8 mouse cellular contexts compared by ENCODE assay signal in genomic region chr9:110781256-110781721, GRCm38 (mm10). TPM values are rescaled to one million over a fixed set of nuclear protein-coding genes. Genes with fewer than 3 reads are reported as not detected.
DNase-seq lines count a peak whose midpoint lies in the region; ATAC-seq lines count a peak whose summit lies in the region.

No protein-coding gene starts in this region.

- peak overlapping the region; percentile 95 for H3K4me2 ChIP-seq in heart, embryonic 13.5 days
- H3K4me2 ChIP-seq in liver, embryonic 12.5 days = peak overlapping the region; percentile 83
- H3K4me2 ChIP-seq in stomach, embryonic 15.5 days = peak overlapping the region; percentile 88

- no peaks in the 10 kb centered on the region for H3K9me3 ChIP-seq in heart, embryonic 13.5 days
- no peaks in the 10 kb centered on the region for H3K9me3 ChIP-seq in liver, embryonic 12.5 days (replicated peaks)
- no peaks in the 10 kb centered on the region for H3K9me3 ChIP-seq in stomach, embryonic 15.5 days

- under 1% methylated on average over 43 of the region's 43 CpGs for WGBS in heart, embryonic 13.5 days
- WGBS in liver, embryonic 12.5 days (ENCODE audit: insufficient replicate concordance) = under 1% methylated on average over 39 of the region's 43 CpGs
- 0% methylated on average over 43 of the region's 43 CpGs for WGBS in stomach, embryonic 15.5 days

- peaks cover 29% of the 10 kb centered on the region for H3K4me1 ChIP-seq in heart, embryonic 13.5 days
- peaks cover 18% of the 10 kb centered on the region for H3K4me1 ChIP-seq in liver, embryonic 12.5 days
- H3K4me1 ChIP-seq in stomach, embryonic 15.5 days = peaks cover 7% of the 10 kb centered on the region

- H3K9ac ChIP-seq in heart, embryonic 13.5 days = peak overlapping the region; percentile 87
- H3K9ac ChIP-seq in liver, embryonic 12.5 days = peak overlapping the region; percentile 66
- H3K9ac ChIP-seq in stomach, embryonic 15.5 days = peak overlapping the region; percentile 52

- peak; percentile 86 for DNase-seq in CD4-positive helper T cell, adult 2 months (ENCODE audit: low read depth, low spot score)
- peak; percentile 74 for DNase-seq in brain, embryonic 18.5 days (ENCODE audit: low read depth, low spot score)
- DNase-seq in kidney, postnatal 10 days = peak; percentile 98
- DNase-seq in natural killer cell, adult 2 months (ENCODE audit: low spot score in 2 of 2) = peak; percentile 82 to 88

- H3K36me3 ChIP-seq in heart, embryonic 13.5 days = no peaks in the 10 kb centered on the region
- no peaks in the 10 kb centered on the region for H3K36me3 ChIP-seq in liver, embryonic 12.5 days
- no peaks in the 10 kb centered on the region for H3K36me3 ChIP-seq in stomach, embryonic 15.5 days

- H3K4me3 ChIP-seq in heart, embryonic 13.5 days = peak overlapping the region; percentile 62
- peak overlapping the region; percentile 50 for H3K4me3 ChIP-seq in liver, embryonic 12.5 days
- H3K4me3 ChIP-seq in stomach, embryonic 15.5 days (replicated peaks) = peak overlapping the region; percentile 51

- H3K27me3 ChIP-seq in heart, embryonic 13.5 days (replicated peaks) = peaks cover 13% of the 10 kb centered on the region
- H3K27me3 ChIP-seq in liver, embryonic 12.5 days (replicated peaks) = peaks cover 47% of the 10 kb centered on the region
- no peaks in the 10 kb centered on the region for H3K27me3 ChIP-seq in stomach, embryonic 15.5 days (replicated peaks)

- peak; percentile 75 for ATAC-seq in erythroid progenitor cell, adult 5-6 weeks (replicated peaks; ENCODE audit: low FRiP score, poor library complexity, severe bottlenecking)
- peak; percentile 73 for ATAC-seq in heart, embryonic 13.5 days (ENCODE audit: extremely low read depth, insufficient number of reproducible peaks, low FRiP score, low TSS enrichment)
- ATAC-seq in liver, embryonic 12.5 days = peak; percentile 90
- ATAC-seq in stomach, embryonic 15.5 days (ENCODE audit: insufficient read depth, low FRiP score, low read depth) = peak; percentile 89

- H3K27ac ChIP-seq in heart, embryonic 13.5 days (replicated peaks) = peak overlapping the region; percentile 82
- no peak overlapping the region for H3K27ac ChIP-seq in liver, embryonic 12.5 days
- H3K27ac ChIP-seq in stomach, embryonic 15.5 days = peak overlapping the region; percentile 82

RNA-seq across cellular contexts. Expression of gene Prss42, which starts 16.7 kb away (rescaled TPM):
- not detected in 2 replicates for total RNA-seq in erythroid progenitor cell, adult 5-6 weeks (2015; ENCODE audit: low replicate concordance)
- not detected in 2 replicates for total RNA-seq in erythroid progenitor cell, adult 5-6 weeks (2017; ENCODE audit: low replicate concordance)
- 0.11 TPM in 1 of 2 replicates, not detected in the other for polyA plus RNA-seq in heart, embryonic 13.5 days (2015; fragmentation: Nextera tagmentation; extraction: Ambion mirVana)
- polyA plus RNA-seq in liver, embryonic 12.5 days (2016; fragmentation: Nextera tagmentation; extraction: Ambion mirVana) = not detected in 2 replicates
- polyA plus RNA-seq in stomach, embryonic 15.5 days (2015; fragmentation: Nextera tagmentation; extraction: Ambion mirVana) = not detected in 2 replicates

RNA-seq across cellular contexts. Expression of gene Prss44, which starts 32.5 kb away (rescaled TPM):
- not detected in 2 replicates for total RNA-seq in erythroid progenitor cell, adult 5-6 weeks (2015; ENCODE audit: low replicate concordance)
- total RNA-seq in erythroid progenitor cell, adult 5-6 weeks (2017; ENCODE audit: low replicate concordance) = not detected in 2 replicates
- not detected in 2 replicates for polyA plus RNA-seq in heart, embryonic 13.5 days (2015; fragmentation: Nextera tagmentation; extraction: Ambion mirVana)
- not detected in 2 replicates for polyA plus RNA-seq in liver, embryonic 12.5 days (2016; fragmentation: Nextera tagmentation; extraction: Ambion mirVana)
- polyA plus RNA-seq in stomach, embryonic 15.5 days (2015; fragmentation: Nextera tagmentation; extraction: Ambion mirVana) = not detected in 2 replicates

RNA-seq across cellular contexts. Expression of gene Pth1r, which starts 34.3 kb away (rescaled TPM):
- total RNA-seq in erythroid progenitor cell, adult 5-6 weeks (2015; ENCODE audit: low replicate concordance) = 1.3 TPM in 1 of 2 replicates, not detected in the other
- total RNA-seq in erythroid progenitor cell, adult 5-6 weeks (2017; ENCODE audit: low replicate concordance) = 0.77 TPM in 1 of 2 replicates, not detected in the other
- polyA plus RNA-seq in heart, embryonic 13.5 days (2015; fragmentation: Nextera tagmentation; extraction: Ambion mirVana) = 31.2 and 33.3 TPM in 2 replicates
- polyA plus RNA-seq in liver, embryonic 12.5 days (2016; fragmentation: Nextera tagmentation; extraction: Ambion mirVana) = 7.8 and 9.1 TPM in 2 replicates
- polyA plus RNA-seq in stomach, embryonic 15.5 days (2015; fragmentation: Nextera tagmentation; extraction: Ambion mirVana) = 23.9 and 24.3 TPM in 2 replicates

RNA-seq across cellular contexts. Expression of gene Myl3, which starts 39.6 kb away (rescaled TPM):
- total RNA-seq in erythroid progenitor cell, adult 5-6 weeks (2015; ENCODE audit: low replicate concordance) = not detected in 2 replicates
- not detected in 2 replicates for total RNA-seq in erythroid progenitor cell, adult 5-6 weeks (2017; ENCODE audit: low replicate concordance)
- 3,771 and 4,285 TPM in 2 replicates for polyA plus RNA-seq in heart, embryonic 13.5 days (2015; fragmentation: Nextera tagmentation; extraction: Ambion mirVana)
- 0.48 and 1.6 TPM in 2 replicates for polyA plus RNA-seq in liver, embryonic 12.5 days (2016; fragmentation: Nextera tagmentation; extraction: Ambion mirVana)
- polyA plus RNA-seq in stomach, embryonic 15.5 days (2015; fragmentation: Nextera tagmentation; extraction: Ambion mirVana) = 2.6 and 2.7 TPM in 2 replicates

RNA-seq across cellular contexts. Expression of gene Prss43, which starts 45.2 kb away (rescaled TPM):
- not detected in 2 replicates for total RNA-seq in erythroid progenitor cell, adult 5-6 weeks (2015; ENCODE audit: low replicate concordance)
- total RNA-seq in erythroid progenitor cell, adult 5-6 weeks (2017; ENCODE audit: low replicate concordance) = not detected in 2 replicates
- not detected in 2 replicates for polyA plus RNA-seq in heart, embryonic 13.5 days (2015; fragmentation: Nextera tagmentation; extraction: Ambion mirVana)
- polyA plus RNA-seq in liver, embryonic 12.5 days (2016; fragmentation: Nextera tagmentation; extraction: Ambion mirVana) = not detected in 2 replicates
- polyA plus RNA-seq in stomach, embryonic 15.5 days (2015; fragmentation: Nextera tagmentation; extraction: Ambion mirVana) = not detected in 2 replicates
